Mouse (Mus musculus) forelimb bud, embryonic 11.5 days (tissue): ENCODE measurements at regions not wholly inside any gene's neighbourhood (a gene's known extent, or its start where the extent isn't known, plus 50 kb on each side); places are given as distances from the start of the nearest gene placed in this dataset.
"Not testable (repeated sequence)": the region's sequence is repeated elsewhere in the genome, so short reads cannot be mapped to it uniquely, and the experiment has no call there.

Experiments
- DNase-seq: peaks from one replicate; pipeline ENCODE4 v3.0.0-alpha.2; 2012; ENCODE audit warnings: low read depth, low spot score

- no peak for DNase-seq
Measured at GRCm38 (mm10) chr3:7079073-7079472, 458.8 kb upstream of the 1700008P02Rik start.

GRCm38 (mm10) chr3:7076850-7077249 lies 456.6 kb upstream of the 1700008P02Rik start:
- DNase-seq: no peak

GRCm38 (mm10) chr3:7074488-7074887 lies 454.2 kb upstream of the 1700008P02Rik start:
- no peak for DNase-seq

- DNase-seq: no peak
Measured at GRCm38 (mm10) chr3:7041372-7042057, 421.3 kb upstream of the 1700008P02Rik start.

- DNase-seq: no peak
Measured at GRCm38 (mm10) chr3:7035833-7036232, 415.6 kb upstream of the 1700008P02Rik start.

GRCm38 (mm10) chr3:7027845-7028244 lies 407.6 kb upstream of the 1700008P02Rik start:
- DNase-seq: peak; percentile 84

- DNase-seq: no peak
Measured at GRCm38 (mm10) chr3:7014345-7014973, 394.2 kb upstream of the 1700008P02Rik start.

- DNase-seq: no peak
Measured at GRCm38 (mm10) chr3:7013516-7013915, 393.3 kb upstream of the 1700008P02Rik start.

- DNase-seq: peak; percentile 40
Measured at GRCm38 (mm10) chr3:7010294-7011087, 390.2 kb upstream of the 1700008P02Rik start.

GRCm38 (mm10) chr3:7008671-7009217 lies 388.5 kb upstream of the 1700008P02Rik start:
- no peak for DNase-seq

- DNase-seq: no peak
Measured at GRCm38 (mm10) chr3:7007811-7008359, 387.6 kb upstream of the 1700008P02Rik start.

GRCm38 (mm10) chr3:6991735-6992134 lies 371.5 kb upstream of the 1700008P02Rik start:
- DNase-seq: not testable (repeated sequence)

- DNase-seq: peak; percentile 1
Measured at GRCm38 (mm10) chr3:6984918-6985317, 364.7 kb upstream of the 1700008P02Rik start.

- no peak for DNase-seq
Measured at GRCm38 (mm10) chr3:6957681-6958080, 337.4 kb upstream of the 1700008P02Rik start.

GRCm38 (mm10) chr3:6932535-6933103 lies 312.4 kb upstream of the 1700008P02Rik start:
- DNase-seq: no peak

- peak; percentile 87 for DNase-seq
Measured at GRCm38 (mm10) chr3:6926737-6927136, 306.5 kb upstream of the 1700008P02Rik start.

GRCm38 (mm10) chr3:6922647-6923046 lies 302.4 kb upstream of the 1700008P02Rik start:
- DNase-seq: not testable (repeated sequence)

GRCm38 (mm10) chr3:6920253-6920652 lies 300.0 kb upstream of the 1700008P02Rik start:
- peak; percentile 69 for DNase-seq

- DNase-seq: no peak
Measured at GRCm38 (mm10) chr3:6887936-6888335, 267.7 kb upstream of the 1700008P02Rik start.

- no peak for DNase-seq
Measured at GRCm38 (mm10) chr3:6887053-6887700, 266.9 kb upstream of the 1700008P02Rik start.
